Mouse (Mus musculus) left cerebral cortex, postnatal 25 days (tissue): ENCODE data around the gene Pkig. TPM values are rescaled to one million over a fixed set of nuclear protein-coding genes. Genes with fewer than 3 reads are reported as not detected.

Experiments
- DNase-seq, 2 experiments: peaks; one replicate each; pipeline ENCODE4 v3.0.0; 2022; ENCODE audit warnings: low spot score in 2 of 2, mixed read lengths in 1 of 2
- intact Hi-C: fragments of 180-260 bp; cut with DNase I; formaldehyde crosslinking; loops from one replicate; pipeline ENCODE4 v1.15.1; 2025
- total RNA-seq, 2 experiments: library from RNA; stranded (reverse); gene quantifications; 2 replicates each; pipeline ENCODE4 v1.2.3; 2021

Pkig gene
- total RNA-seq, 2 experiments from 2014 or later = 132 to 133 TPM

DNA sequence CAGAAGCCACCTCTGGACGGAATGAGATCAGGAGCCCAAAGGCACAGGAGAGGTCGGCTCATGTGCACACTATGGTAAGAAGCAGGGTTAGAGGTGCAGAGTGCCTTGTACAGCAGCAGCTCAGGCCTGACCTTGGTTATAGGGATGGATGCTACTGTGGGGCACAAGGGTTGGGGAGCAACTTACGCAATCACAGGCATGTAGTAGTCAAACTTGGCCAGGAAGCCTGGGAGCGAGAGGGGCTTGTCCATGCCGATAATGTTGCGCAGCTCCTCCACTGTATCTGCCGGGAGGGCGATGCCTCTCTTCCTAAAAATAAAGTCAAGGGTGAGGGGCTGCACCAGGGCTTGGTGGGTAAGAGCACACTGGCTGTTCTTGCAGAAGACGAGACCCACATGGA lies 77.0 kb downstream of the Pkig start:
- DNase-seq = no peak
- intact Hi-C loops = no loop called here

DNA sequence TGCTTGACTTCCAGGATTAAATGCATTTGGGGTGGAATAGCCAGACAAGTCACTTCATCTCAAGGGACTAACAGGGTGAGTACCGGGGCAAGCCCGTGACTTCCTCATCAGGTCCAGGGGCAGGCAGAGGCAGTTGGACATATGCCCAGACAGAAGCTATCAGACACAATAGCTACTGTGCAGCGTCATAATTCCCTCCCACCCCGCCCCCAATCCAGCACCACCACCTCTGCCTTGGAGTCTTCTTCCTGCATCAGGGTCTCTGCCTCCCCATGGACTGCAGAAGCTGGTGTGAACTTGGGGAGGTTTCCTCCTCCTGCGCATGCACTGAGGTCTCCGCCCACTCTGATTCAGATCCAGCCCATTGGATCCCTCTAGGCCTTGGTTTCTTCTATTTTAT lies 77.8 kb downstream of the Pkig start:
- no peak for DNase-seq
- intact Hi-C loops = no loop called here

DNA sequence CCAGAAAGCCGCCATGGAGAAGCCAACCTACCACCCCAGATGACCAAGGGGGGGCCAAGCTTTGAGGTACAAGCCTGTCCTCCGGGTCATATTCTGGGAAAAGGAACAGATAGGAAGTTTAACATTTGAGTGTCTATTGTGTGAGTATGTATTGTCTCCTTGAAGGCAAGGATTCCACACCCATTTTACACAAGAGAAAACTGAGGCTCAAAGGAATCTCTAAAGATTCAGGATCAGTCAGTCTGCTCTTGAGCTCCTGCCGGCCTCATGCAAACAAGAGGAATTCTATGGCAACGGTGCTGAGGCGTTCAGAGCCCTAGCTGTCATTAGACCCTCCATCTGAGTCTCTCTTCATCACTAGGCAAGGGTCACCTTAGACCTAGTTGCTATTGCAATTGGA lies 84.5 kb downstream of the Pkig start:
- intact Hi-C loops = no loop called here
- no peak for DNase-seq

DNA sequence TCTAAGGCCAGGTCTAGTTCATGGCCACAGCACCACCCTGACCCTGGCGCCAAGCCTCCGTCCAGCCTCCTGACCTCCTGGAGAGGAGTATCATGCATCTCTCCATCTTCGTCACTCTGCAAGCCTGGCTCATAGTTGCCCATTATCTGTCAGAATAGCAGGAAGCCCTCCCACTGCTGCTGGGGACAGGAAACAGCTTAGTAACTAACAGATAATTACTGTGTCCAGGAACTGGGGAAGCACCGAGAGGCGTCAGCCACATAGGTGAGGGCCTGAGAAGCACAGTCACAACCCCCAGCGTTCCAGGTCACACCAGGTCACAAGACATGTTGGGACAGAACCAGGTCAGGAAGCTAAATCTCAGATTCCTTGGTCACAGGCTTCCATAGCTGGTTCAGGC lies 85.2 kb downstream of the Pkig start:
- intact Hi-C loops = no loop called here

DNA sequence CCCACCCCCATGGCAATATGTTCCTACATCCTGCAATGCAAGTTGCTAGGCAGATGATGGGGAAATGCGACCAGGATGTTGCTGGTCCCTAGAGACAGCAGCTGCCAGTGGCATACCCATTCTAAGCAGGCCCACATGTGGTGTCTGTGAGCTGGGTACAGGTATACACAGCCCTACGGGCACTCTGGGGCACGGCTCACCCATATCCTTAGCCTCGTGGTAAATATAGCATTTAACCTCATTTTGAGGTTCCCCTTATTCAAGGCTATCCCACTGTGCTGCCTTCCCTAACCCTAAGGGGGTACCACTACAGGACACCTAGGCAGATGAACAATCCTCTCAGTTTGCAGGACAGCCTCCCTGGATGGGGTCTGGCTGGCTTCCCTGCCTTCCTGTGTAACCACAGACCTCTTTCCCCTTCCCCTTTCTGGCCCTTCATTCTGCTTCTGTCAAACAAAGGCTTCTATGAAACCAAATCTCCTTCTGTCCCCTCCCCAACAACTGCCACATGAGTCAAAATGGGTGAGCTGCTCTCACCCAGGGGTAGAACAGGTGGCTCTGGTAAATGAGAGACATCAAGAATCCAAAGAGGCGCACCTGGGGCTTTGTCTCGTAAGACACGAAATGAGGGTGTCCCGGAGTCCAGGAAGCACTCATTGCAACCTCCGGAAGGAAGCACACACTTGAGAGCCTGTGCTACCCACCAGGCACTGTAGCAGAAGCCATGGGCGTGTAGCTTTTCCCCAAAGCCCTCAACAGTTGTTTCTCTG lies 86.8 kb downstream of the Pkig start:
- no peak for DNase-seq
- intact Hi-C loops = no loop called here

More for the DNA sequence above, 85.2 kb downstream of the Pkig start:
- no peak for DNase-seq

DNA sequence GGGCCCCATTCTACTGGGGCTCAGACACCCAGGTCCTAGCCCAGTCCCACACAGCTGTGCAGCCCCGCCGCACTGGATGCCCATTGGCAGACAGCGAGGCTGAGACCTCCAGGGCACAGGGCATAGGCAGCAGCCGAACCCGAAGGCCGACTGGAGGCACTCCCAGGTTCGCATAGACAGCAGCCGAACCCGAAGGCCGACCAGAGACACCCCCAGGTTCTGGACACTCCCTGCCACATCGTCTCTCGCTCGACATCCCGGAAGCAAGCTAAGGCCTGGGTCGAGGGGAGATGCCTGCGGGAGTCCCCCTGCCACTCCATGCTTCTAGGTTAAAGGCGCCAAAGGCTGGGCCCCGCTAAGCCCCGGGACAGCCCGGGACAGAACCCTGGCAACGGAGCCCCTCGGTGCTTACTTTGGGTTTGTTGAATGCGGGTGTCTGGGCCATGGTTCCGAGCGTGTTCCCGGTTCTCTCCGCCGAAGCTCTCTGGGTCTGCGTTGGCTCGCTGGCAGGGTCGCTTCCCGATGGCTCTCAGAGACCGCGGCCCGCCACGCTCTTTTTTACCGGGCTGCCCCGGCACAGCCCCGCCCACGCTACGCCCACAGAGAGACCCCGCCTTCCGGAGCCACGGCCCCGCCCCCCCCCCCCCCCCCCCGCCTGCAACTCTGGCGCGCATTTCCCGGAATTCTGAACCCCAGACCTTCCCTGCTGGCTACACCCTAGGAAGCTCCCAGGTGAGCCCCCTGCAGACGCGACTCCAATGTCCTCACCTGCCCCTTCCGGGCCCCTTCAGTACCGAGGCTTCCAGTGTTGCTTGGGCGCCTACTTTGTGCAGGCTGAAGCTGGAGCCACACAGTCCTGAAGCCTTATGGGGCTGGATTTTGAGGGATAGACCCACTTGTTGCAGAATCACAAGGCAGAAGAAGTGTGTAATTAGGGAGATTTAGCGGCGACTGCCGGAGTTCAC lies 91.7 kb downstream of the Pkig start, which contains the start of gene Ada:
Gene Ada (minus strand): TSS at position 593 of the 965 bp plus-strand sequence.
- intact Hi-C loops = no loop called here
- DNase-seq = peak; percentile 11 to 23

DNA sequence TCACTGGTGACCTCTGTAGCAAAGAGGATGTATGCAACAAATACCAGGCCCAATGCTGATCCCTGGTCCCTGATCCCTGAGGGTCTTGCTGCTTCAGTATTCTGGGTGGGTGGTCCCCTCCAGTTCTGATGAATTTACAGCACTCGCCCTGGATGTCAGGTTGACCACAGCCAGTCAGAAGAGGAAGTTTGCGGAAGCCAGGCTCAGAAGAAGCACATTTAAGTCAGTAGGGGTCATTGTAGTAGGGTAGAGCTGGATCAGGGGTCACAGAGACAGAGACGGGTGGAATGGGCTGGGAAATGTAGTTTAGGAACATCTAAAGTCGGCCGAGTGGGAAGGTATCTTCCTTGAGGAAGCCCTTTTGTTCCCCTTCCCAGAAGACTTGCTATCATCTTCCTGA lies 96.0 kb downstream of the Pkig start:
- no peak for DNase-seq
- intact Hi-C loops = no loop called here

DNA sequence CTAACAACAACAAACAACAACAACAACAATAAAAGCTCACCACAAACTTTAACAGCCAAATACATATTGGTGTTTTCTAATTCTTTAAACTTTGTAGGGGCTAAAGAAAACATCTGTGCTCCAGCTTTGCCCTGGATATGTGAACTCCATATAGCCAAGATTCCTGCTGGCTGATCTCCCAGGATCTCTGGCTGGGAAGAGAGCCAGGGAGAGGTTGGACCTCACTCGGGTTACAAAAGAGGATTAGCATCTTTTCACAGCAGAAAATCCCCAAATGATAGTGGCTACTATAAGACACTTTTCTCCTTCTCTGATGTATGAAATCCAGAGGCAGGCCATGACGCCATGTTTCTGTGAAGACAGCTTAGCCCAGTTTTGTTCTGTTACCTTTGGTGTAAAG lies 98.5 kb downstream of the Pkig start:
- intact Hi-C loops = no loop called here
- no peak for DNase-seq

DNA sequence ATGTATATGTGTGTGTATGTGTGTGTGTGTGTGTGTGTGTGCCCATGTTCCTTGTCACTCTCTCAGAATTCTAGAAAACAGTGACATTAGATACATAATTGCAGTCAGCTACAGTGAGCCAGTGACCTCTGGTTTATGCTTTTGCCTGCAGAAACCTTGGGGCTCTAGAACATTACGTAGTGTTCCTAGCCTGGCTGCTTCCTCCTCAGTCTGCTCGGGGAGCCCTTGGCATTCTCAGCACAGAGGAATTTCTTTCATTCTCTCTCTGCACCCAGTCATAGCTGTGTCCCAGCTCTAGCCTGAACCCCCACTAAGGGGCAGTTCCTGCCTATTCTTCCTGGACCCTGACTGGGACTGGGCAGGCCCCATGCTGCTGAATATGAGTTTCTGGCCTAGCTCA lies 100.0 kb downstream of the Pkig start:
- DNase-seq = no peak
- intact Hi-C loops = no loop called here

DNA sequence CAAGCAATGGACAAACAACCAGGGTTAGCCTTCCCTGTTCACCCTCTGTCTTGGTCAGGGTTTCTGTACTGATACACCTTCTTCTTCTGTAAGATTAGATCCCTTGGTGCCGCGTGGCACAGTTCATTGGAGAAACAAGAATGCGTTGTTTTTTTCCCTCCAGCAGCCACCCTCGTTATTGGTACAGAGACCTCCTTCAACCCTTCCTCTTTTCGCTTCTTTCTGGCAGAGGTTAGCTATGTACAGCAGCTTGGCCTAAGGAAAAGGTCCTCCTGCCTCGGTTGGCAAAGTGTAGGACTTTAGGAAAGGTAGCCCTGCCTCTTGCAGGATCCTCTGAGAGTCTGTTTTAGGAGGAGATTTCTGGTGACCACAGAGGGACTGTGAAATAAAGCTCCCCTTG lies 102.4 kb downstream of the Pkig start:
- no peak for DNase-seq
- intact Hi-C loops = no loop called here

DNA sequence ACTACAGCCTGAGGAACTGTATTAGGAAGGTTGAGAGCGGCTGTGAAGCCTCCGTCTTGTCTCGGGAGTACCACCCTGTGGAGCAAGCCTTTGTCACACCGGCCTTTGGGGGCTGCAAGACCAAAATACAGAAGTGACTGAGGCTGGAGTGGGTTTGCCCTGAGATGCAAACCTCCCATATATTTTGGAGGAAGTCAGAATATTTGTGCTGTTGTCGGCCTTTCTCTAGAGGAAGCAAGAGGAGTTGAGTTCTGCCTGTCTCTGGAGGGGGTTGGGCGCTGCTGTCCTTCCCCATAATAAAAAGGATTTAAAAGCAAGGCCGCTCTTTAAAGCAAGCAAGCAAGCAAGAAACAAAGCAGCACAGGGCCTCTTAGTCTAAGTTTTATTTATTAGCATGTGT lies 103.2 kb downstream of the Pkig start:
- DNase-seq = no peak
- intact Hi-C loops = no loop called here

DNA sequence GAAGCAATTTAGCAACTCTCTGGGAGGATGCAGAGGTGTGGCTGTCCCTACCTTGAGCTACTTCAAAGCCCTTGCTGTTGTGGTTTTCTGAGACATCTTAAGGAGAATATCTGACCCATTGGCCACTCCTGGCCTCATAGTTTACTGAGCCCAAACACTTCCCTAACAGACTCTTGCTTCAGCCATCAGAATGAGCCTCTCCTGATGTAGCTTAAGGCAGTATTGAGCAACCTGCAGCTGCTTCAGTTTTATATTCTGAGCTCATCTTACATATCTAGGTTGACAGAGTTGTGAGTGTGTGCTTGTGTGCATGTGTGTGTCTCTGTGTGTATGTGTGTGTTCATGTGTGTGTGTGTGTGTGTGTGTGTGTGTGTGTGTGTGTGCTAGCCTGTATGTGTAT lies 108.1 kb downstream of the Pkig start:
- no peak for DNase-seq
- intact Hi-C loops = no loop called here

DNA sequence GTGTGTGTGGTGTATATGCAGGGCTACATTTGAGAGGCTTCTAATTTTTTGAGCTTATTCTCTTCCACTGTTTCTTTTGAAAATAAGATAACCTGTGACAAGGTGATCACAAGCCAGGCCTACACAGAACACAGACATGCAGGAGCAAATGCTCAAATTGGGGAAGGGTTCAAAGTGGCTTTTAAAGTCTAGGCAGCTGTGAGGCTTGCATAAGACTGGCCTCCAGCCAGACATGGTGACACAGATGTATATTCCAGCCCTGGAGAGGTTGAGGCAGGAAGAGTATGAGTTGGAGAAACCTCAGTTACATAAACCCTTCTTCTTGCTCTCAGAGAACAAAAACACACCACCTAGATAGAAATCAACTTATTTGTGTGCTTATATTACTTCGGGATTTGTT lies 108.7 kb downstream of the Pkig start:
- DNase-seq = no peak
- intact Hi-C loops = no loop called here

DNA sequence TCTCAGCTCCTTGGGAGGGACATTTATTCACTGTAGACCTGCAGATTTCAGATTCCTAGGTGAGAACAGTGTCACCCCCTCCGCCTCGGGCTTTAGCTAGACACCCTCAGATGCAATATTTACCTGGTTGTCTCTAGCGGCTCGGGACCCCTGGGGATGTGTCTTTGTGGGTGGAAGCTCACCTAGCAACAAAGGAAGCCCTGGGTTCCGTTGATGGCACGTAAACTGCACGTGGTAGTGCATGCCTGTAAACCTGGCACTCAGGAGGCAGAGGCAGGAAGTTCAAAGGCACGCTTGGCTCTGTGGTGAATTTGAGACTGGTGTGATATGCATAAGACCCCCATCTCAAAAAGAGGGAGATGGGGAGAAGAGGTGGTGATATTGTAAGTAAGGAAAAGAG lies 112.5 kb downstream of the Pkig start:
- intact Hi-C loops = no loop called here
- no peak for DNase-seq

Other genes with a start within 250 kb of the Pkig start
- gene Oser1, start 233.7 kb upstream of the Pkig start, total RNA-seq = 10 to 100 TPM; 22.9 to 24.6 TPM
- gene Gdap1l1, start 219.9 kb upstream of the Pkig start, total RNA-seq = 10 to 100 TPM; 68.8 to 77.1 TPM
- 10 to 100 TPM; 19.3 to 20.3 TPM for gene Fitm2, start 185.8 kb upstream of the Pkig start, total RNA-seq
- not detected for gene R3hdml, start 166.1 kb upstream of the Pkig start, total RNA-seq
- gene Hnf4a, start 151.6 kb upstream of the Pkig start, total RNA-seq = not detected
- 10 to 100 TPM; 69.4 to 71.3 TPM for gene Ttpal, start 56.1 kb upstream of the Pkig start, total RNA-seq
- 100 to 1,000 TPM; 243 to 244 TPM for gene Serinc3, start 13.3 kb upstream of the Pkig start, total RNA-seq
- gene Ada, start 91.9 kb downstream of the Pkig start, total RNA-seq = 1 to 10 TPM; 1.1 to 1.2 TPM
- not detected for gene Ccn5, start 162.5 kb downstream of the Pkig start, total RNA-seq
- gene Kcnk15, start 195.3 kb downstream of the Pkig start, total RNA-seq = under 1 TPM; 0.23 to 0.25 TPM